Comparison of ENCODE assay signal across 7 mouse cellular contexts in genomic region chr11:95008661-95009628, GRCm38 (mm10). TPM values are rescaled to one million over a fixed set of nuclear protein-coding genes. Genes with fewer than 3 reads are reported as not detected.
DNase-seq lines count a peak whose midpoint lies in the region; ATAC-seq and TF ChIP-seq lines count a peak whose summit lies in the region.

No protein-coding gene starts in this region.

- no peaks in the 10 kb centered on the region for H3K9me3 ChIP-seq in neural tube, embryonic 11.5 days (ENCODE audit: control insufficient read depth, low read length)
- no peaks in the 10 kb centered on the region for H3K9me3 ChIP-seq in embryonic facial prominence, embryonic 12.5 days
- H3K9me3 ChIP-seq in hindbrain, postnatal 0 days (ENCODE audit: low read length), result no peaks in the 10 kb centered on the region
- no peaks in the 10 kb centered on the region for H3K9me3 ChIP-seq in midbrain, embryonic 14.5 days (ENCODE audit: control insufficient read depth, low read length)

- peak; percentile 26 for TF ChIP-seq CTCF in hindbrain, postnatal 0 days (IDR thresholded peaks at IDR 0.05; ENCODE audit: low read depth)

- H3K4me3 ChIP-seq in neural tube, embryonic 11.5 days (ENCODE audit: low read depth, low read length), result peak overlapping the region; percentile 59
- H3K4me3 ChIP-seq in embryonic facial prominence, embryonic 12.5 days, result peak overlapping the region; percentile 72
- peak overlapping the region; percentile 93 for H3K4me3 ChIP-seq in hindbrain, postnatal 0 days (ENCODE audit: low read length)
- peak overlapping the region; percentile 97 for H3K4me3 ChIP-seq in midbrain, embryonic 14.5 days (replicated peaks; ENCODE audit: low read depth, low read length)

- WGBS in neural tube, embryonic 11.5 days, result 38% methylated on average over 15 of the region's 15 CpGs
- WGBS in embryonic facial prominence, embryonic 12.5 days, result 34% methylated on average over 15 of the region's 15 CpGs
- WGBS in hindbrain, postnatal 0 days, result 24% methylated on average over 15 of the region's 15 CpGs
- 30% methylated on average over 15 of the region's 15 CpGs for WGBS in midbrain, embryonic 14.5 days

- intact Hi-C loops in left cerebral cortex, postnatal 25 days (cut with DNase I), result no loop called here

- peak overlapping the region; percentile 58 for H3K4me2 ChIP-seq in neural tube, embryonic 11.5 days (ENCODE audit: low read depth)
- H3K4me2 ChIP-seq in embryonic facial prominence, embryonic 12.5 days (replicated peaks), result peak overlapping the region; percentile 78
- H3K4me2 ChIP-seq in hindbrain, postnatal 0 days (ENCODE audit: low read depth, low read length), result peak overlapping the region; percentile 79
- peak overlapping the region; percentile 77 for H3K4me2 ChIP-seq in midbrain, embryonic 14.5 days (ENCODE audit: low read length)

- ATAC-seq in neural tube, embryonic 11.5 days (ENCODE audit: insufficient read depth, low FRiP score, low TSS enrichment), result no peak
- ATAC-seq in embryonic facial prominence, embryonic 12.5 days (ENCODE audit: insufficient number of reproducible peaks, insufficient read depth, low FRiP score, low TSS enrichment), result peak; percentile 29
- ATAC-seq in hindbrain, postnatal 0 days, result peak; percentile 28
- peak; percentile 3 for ATAC-seq in midbrain, embryonic 14.5 days (ENCODE audit: low FRiP score, low TSS enrichment)

- peak overlapping the region; percentile 84 for H3K9ac ChIP-seq in neural tube, embryonic 11.5 days (ENCODE audit: low read length)
- peak overlapping the region; percentile 96 for H3K9ac ChIP-seq in embryonic facial prominence, embryonic 12.5 days
- H3K9ac ChIP-seq in hindbrain, postnatal 0 days (replicated peaks; ENCODE audit: low read length), result peak overlapping the region; percentile 97
- H3K9ac ChIP-seq in midbrain, embryonic 14.5 days (replicated peaks; ENCODE audit: low read length), result peak overlapping the region; percentile 99

- H3K27me3 ChIP-seq in neural tube, embryonic 11.5 days (ENCODE audit: control insufficient read depth, insufficient read depth, low read length), result no peaks in the 10 kb centered on the region
- H3K27me3 ChIP-seq in embryonic facial prominence, embryonic 12.5 days, result no peaks in the 10 kb centered on the region
- H3K27me3 ChIP-seq in hindbrain, postnatal 0 days (ENCODE audit: insufficient read depth, low read length), result no peaks in the 10 kb centered on the region
- no peaks in the 10 kb centered on the region for H3K27me3 ChIP-seq in midbrain, embryonic 14.5 days (ENCODE audit: control insufficient read depth, insufficient read depth, low read length)

- H3K27ac ChIP-seq in neural tube, embryonic 11.5 days (ENCODE audit: low read depth, low read length), result peak overlapping the region; percentile 92
- peak overlapping the region; percentile 96 for H3K27ac ChIP-seq in embryonic facial prominence, embryonic 12.5 days
- H3K27ac ChIP-seq in hindbrain, postnatal 0 days, result peak overlapping the region; percentile 96
- peak overlapping the region; percentile 99 for H3K27ac ChIP-seq in midbrain, embryonic 14.5 days (replicated peaks; ENCODE audit: low read depth, low read length)

- DNase-seq in neural tube, embryonic 11.5 days (ENCODE audit: low spot score), result peak; percentile 44
- DNase-seq in neural tube, embryonic 10.5 days (ENCODE audit: extremely low spot score, low spot score), result no peak
- peak; percentile 70 for DNase-seq in hindbrain, postnatal 0 days (ENCODE audit: low spot score)
- DNase-seq in midbrain, embryonic 14.5 days, result peak; percentile 66
- DNase-seq in left cerebral cortex, postnatal 25 days (ENCODE audit: low spot score in 2 of 2), result no peak
- DNase-seq in urinary bladder, postnatal 36 days (ENCODE audit: low spot score in 2 of 2), result no peak

- H3K4me1 ChIP-seq in neural tube, embryonic 11.5 days (ENCODE audit: control insufficient read depth, insufficient read depth, low read length), result peaks cover 28% of the 10 kb centered on the region
- H3K4me1 ChIP-seq in embryonic facial prominence, embryonic 12.5 days, result peaks cover 56% of the 10 kb centered on the region
- H3K4me1 ChIP-seq in hindbrain, postnatal 0 days (ENCODE audit: insufficient read depth, low read length), result peaks cover 39% of the 10 kb centered on the region
- H3K4me1 ChIP-seq in midbrain, embryonic 14.5 days (ENCODE audit: control insufficient read depth, insufficient read depth, low read length), result peaks cover 50% of the 10 kb centered on the region

- H3K36me3 ChIP-seq in neural tube, embryonic 11.5 days (ENCODE audit: control insufficient read depth, insufficient read depth, low read length), result peaks cover 3% of the 10 kb centered on the region; the same call in 1 of the 2 replicates
- H3K36me3 ChIP-seq in embryonic facial prominence, embryonic 12.5 days, result peaks cover 23% of the 10 kb centered on the region
- H3K36me3 ChIP-seq in hindbrain, postnatal 0 days (ENCODE audit: insufficient read depth, low read length), result peaks cover 20% of the 10 kb centered on the region
- peaks cover 21% of the 10 kb centered on the region for H3K36me3 ChIP-seq in midbrain, embryonic 14.5 days (ENCODE audit: control insufficient read depth, insufficient read depth, low read length)

RNA-seq across cellular contexts. Expression of gene Samd14, which starts 0.7 kb away (rescaled TPM):
- polyA plus RNA-seq in neural tube, embryonic 11.5 days (2014; fragmentation: Nextera tagmentation; extraction: Ambion mirVana), result 53.1 and 56.2 TPM in 2 replicates
- 50.3 and 50.9 TPM in 2 replicates for polyA plus RNA-seq in embryonic facial prominence, embryonic 12.5 days (2016; fragmentation: Nextera tagmentation; extraction: Ambion mirVana)
- total RNA-seq in hindbrain, postnatal 0 days (2014; rRNA removed), result 216 and 223 TPM in 2 replicates
- 128 and 137 TPM in 2 replicates for polyA plus RNA-seq in hindbrain, postnatal 0 days (2015; fragmentation: Nextera tagmentation; extraction: Ambion mirVana)
- polyA plus RNA-seq in midbrain, embryonic 14.5 days (2014; fragmentation: Nextera tagmentation; extraction: Ambion mirVana), result 135 and 152 TPM in 2 replicates
- total RNA-seq in left cerebral cortex, postnatal 25 days (2021), result 10 to 100 TPM; 30.8 to 31.1 TPM

RNA-seq across cellular contexts. Expression of gene Ppp1r9b, which starts 18.1 kb away (rescaled TPM):
- polyA plus RNA-seq in neural tube, embryonic 11.5 days (2014; fragmentation: Nextera tagmentation; extraction: Ambion mirVana), result 15.3 and 17.0 TPM in 2 replicates
- 14.4 TPM in 2 replicates for polyA plus RNA-seq in embryonic facial prominence, embryonic 12.5 days (2016; fragmentation: Nextera tagmentation; extraction: Ambion mirVana)
- total RNA-seq in hindbrain, postnatal 0 days (2014; rRNA removed), result 170 and 190 TPM in 2 replicates
- polyA plus RNA-seq in hindbrain, postnatal 0 days (2015; fragmentation: Nextera tagmentation; extraction: Ambion mirVana), result 18.8 and 19.4 TPM in 2 replicates
- polyA plus RNA-seq in midbrain, embryonic 14.5 days (2014; fragmentation: Nextera tagmentation; extraction: Ambion mirVana), result 27.1 and 27.6 TPM in 2 replicates
- total RNA-seq in left cerebral cortex, postnatal 25 days (2021), result 100 to 1,000 TPM; 675 to 703 TPM

RNA-seq across cellular contexts. Expression of gene Pdk2, which starts 32.2 kb away (rescaled TPM):
- 16.2 and 17.9 TPM in 2 replicates for polyA plus RNA-seq in neural tube, embryonic 11.5 days (2014; fragmentation: Nextera tagmentation; extraction: Ambion mirVana)
- polyA plus RNA-seq in embryonic facial prominence, embryonic 12.5 days (2016; fragmentation: Nextera tagmentation; extraction: Ambion mirVana), result 27.5 and 30.4 TPM in 2 replicates
- 25.0 and 32.0 TPM in 2 replicates for total RNA-seq in hindbrain, postnatal 0 days (2014; rRNA removed)
- 46.8 and 49.0 TPM in 2 replicates for polyA plus RNA-seq in hindbrain, postnatal 0 days (2015; fragmentation: Nextera tagmentation; extraction: Ambion mirVana)
- 21.5 and 22.7 TPM in 2 replicates for polyA plus RNA-seq in midbrain, embryonic 14.5 days (2014; fragmentation: Nextera tagmentation; extraction: Ambion mirVana)
- total RNA-seq in left cerebral cortex, postnatal 25 days (2021), result 10 to 100 TPM; 87.3 to 88.7 TPM

RNA-seq across cellular contexts. Expression of gene Sgca, which starts 32.8 kb away (rescaled TPM):
- 1.9 and 2.2 TPM in 2 replicates for polyA plus RNA-seq in neural tube, embryonic 11.5 days (2014; fragmentation: Nextera tagmentation; extraction: Ambion mirVana)
- polyA plus RNA-seq in embryonic facial prominence, embryonic 12.5 days (2016; fragmentation: Nextera tagmentation; extraction: Ambion mirVana), result 1.5 and 1.8 TPM in 2 replicates
- total RNA-seq in hindbrain, postnatal 0 days (2014; rRNA removed), result 0.36 and 0.52 TPM in 2 replicates
- polyA plus RNA-seq in hindbrain, postnatal 0 days (2015; fragmentation: Nextera tagmentation; extraction: Ambion mirVana), result 0.26 and 0.28 TPM in 2 replicates
- polyA plus RNA-seq in midbrain, embryonic 14.5 days (2014; fragmentation: Nextera tagmentation; extraction: Ambion mirVana), result not detected in 2 replicates
- under 1 TPM in 1 of 2 experiments, not detected in 1; 0.46 TPM for total RNA-seq in left cerebral cortex, postnatal 25 days (2021)

RNA-seq across cellular contexts. Expression of gene Hils1, which starts 41.6 kb away (rescaled TPM):
- not detected in 2 replicates for polyA plus RNA-seq in neural tube, embryonic 11.5 days (2014; fragmentation: Nextera tagmentation; extraction: Ambion mirVana)
- not detected in 2 replicates for polyA plus RNA-seq in embryonic facial prominence, embryonic 12.5 days (2016; fragmentation: Nextera tagmentation; extraction: Ambion mirVana)
- not detected in 2 replicates for total RNA-seq in hindbrain, postnatal 0 days (2014; rRNA removed)
- polyA plus RNA-seq in hindbrain, postnatal 0 days (2015; fragmentation: Nextera tagmentation; extraction: Ambion mirVana), result not detected in 2 replicates
- not detected in 2 replicates for polyA plus RNA-seq in midbrain, embryonic 14.5 days (2014; fragmentation: Nextera tagmentation; extraction: Ambion mirVana)
- total RNA-seq in left cerebral cortex, postnatal 25 days (2021), result not detected

Comparison
In these comparisons a context has a peak if more than half of its experiments do, and no peak if none do; other contexts are left out.
1. DNase-seq: peak in neural tube, embryonic 11.5 days (single experiment), hindbrain, postnatal 0 days (single experiment) and midbrain, embryonic 14.5 days (single experiment); none in neural tube, embryonic 10.5 days (single experiment), left cerebral cortex, postnatal 25 days (0 of 2) and urinary bladder, postnatal 36 days (0 of 2).
2. Peak in every context shown above with its lines, with median percentiles within 50 percentile points of each other: H3K27ac ChIP-seq, H3K4me2 ChIP-seq, H3K4me3 ChIP-seq and H3K9ac ChIP-seq.